Mouse (Mus musculus): ENCODE data around the gene Top3a.

DNA sequence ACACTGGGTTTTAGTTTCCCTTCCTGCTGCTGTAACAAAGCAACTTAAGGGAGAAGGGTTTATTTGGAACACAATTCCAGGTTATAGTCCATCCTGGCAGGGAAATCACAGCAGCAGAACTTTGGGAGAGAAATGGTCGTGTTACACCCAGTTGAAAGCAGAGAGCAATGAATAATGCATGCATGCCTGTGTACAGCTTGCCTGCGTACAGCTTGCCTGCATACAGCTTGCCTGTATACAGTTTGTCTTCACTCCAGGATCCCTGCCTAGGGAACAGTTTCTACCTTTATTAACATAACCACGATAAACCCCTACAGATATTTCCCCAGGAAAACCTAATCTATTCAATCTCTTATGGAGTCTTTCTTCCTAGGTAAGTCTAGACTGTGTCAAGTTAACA lies 6.4 kb downstream of the Top3a start:
- TF ChIP-seq POLR2A (IDR thresholded peaks at IDR 0.05; ENCODE audit: insufficient read depth, low read length): no peak
- TF ChIP-seq CTCF (IDR thresholded peaks at IDR 0.05; ENCODE audit: low read depth, low read length): no peak

Measured in ES-Bruce4 (cell line).